Comparison of ENCODE assay signal across 26 mouse cellular contexts in genomic region chr9:80071616-80072015, GRCm38 (mm10). TPM values are rescaled to one million over a fixed set of nuclear protein-coding genes. Genes with fewer than 3 reads are reported as not detected.
DNase-seq lines count a peak whose midpoint lies in the region; ATAC-seq lines count a peak whose summit lies in the region.
"Had no signal": no experiment of that assay in that cellular context is flagged by ENCODE, and none has a peak within 500 bp of the region (broad histone marks: within the 10 kb centered on the region; RNA-seq: fewer than 3 reads in every experiment).

No protein-coding gene starts in this region.

- H3K27ac ChIP-seq in heart, embryonic 12.5 days (ENCODE audit: poor library complexity, severe bottlenecking), result peak overlapping the region; percentile 35; the same call in 1 of the 2 replicates
- H3K27ac ChIP-seq in heart, embryonic 10.5 days, result no peak overlapping the region
- no peak overlapping the region; the same call in 1 of the 2 replicates for H3K27ac ChIP-seq in heart, embryonic 16.5 days (ENCODE audit: low read length)
- H3K27ac ChIP-seq: embryonic facial prominence, embryonic 12.5 days; embryonic facial prominence, embryonic 15.5 days; heart, adult 2 months; hindbrain, embryonic 14.5 days; hindbrain, postnatal 0 days had no signal

- peaks cover 53% of the 10 kb centered on the region for H3K4me1 ChIP-seq in heart, embryonic 12.5 days (replicated peaks)
- peaks cover 23% of the 10 kb centered on the region for H3K4me1 ChIP-seq in heart, embryonic 10.5 days
- H3K4me1 ChIP-seq in heart, embryonic 16.5 days (ENCODE audit: control insufficient read depth, insufficient read depth, low read length), result peaks cover 49% of the 10 kb centered on the region
- H3K4me1 ChIP-seq in megakaryocyte, embryonic 14.5 days, result peaks cover 69% of the 10 kb centered on the region

- 39% methylated on average over 3 of the region's 3 CpGs for WGBS in heart, embryonic 12.5 days
- 53% methylated on average over 3 of the region's 3 CpGs for WGBS in heart, embryonic 10.5 days
- WGBS in heart, embryonic 16.5 days, result 44% methylated on average over 3 of the region's 3 CpGs

- H3K9ac ChIP-seq in heart, embryonic 12.5 days, result no peak overlapping the region
- H3K9ac ChIP-seq in heart, embryonic 16.5 days (ENCODE audit: low read length), result 0 out of 2 replicates have a peak overlapping the region, but pooled peaks have one; percentile 20
- H3K9ac ChIP-seq: embryonic facial prominence, embryonic 12.5 days; embryonic facial prominence, embryonic 15.5 days; heart, embryonic 15.5 days; hindbrain, embryonic 14.5 days had no signal

- H3K27me3 ChIP-seq in heart, embryonic 12.5 days (replicated peaks), result no peaks in the 10 kb centered on the region
- no peaks in the 10 kb centered on the region for H3K27me3 ChIP-seq in heart, embryonic 10.5 days (ENCODE audit: insufficient read depth, poor library complexity, severe bottlenecking)
- H3K27me3 ChIP-seq in heart, embryonic 16.5 days (ENCODE audit: control insufficient read depth, insufficient read depth, low read length), result no peaks in the 10 kb centered on the region
- H3K27me3 ChIP-seq in megakaryocyte, embryonic 14.5 days (replicated peaks), result no peaks in the 10 kb centered on the region
- H3K27me3 ChIP-seq: embryonic facial prominence, embryonic 12.5 days; embryonic facial prominence, embryonic 15.5 days; heart, embryonic 15.5 days had no signal

- H3K36me3 ChIP-seq in heart, embryonic 12.5 days, result no peaks in the 10 kb centered on the region
- H3K36me3 ChIP-seq in heart, embryonic 10.5 days, result no peaks in the 10 kb centered on the region
- no peaks in the 10 kb centered on the region for H3K36me3 ChIP-seq in heart, embryonic 16.5 days (ENCODE audit: control insufficient read depth, insufficient read depth)
- peaks cover 5% of the 10 kb centered on the region for H3K36me3 ChIP-seq in megakaryocyte, embryonic 14.5 days (replicated peaks; ENCODE audit: low read length)
- H3K36me3 ChIP-seq: embryonic facial prominence, embryonic 12.5 days; embryonic facial prominence, embryonic 15.5 days; heart, embryonic 15.5 days had no signal

- H3K9me3 ChIP-seq in heart, embryonic 12.5 days (replicated peaks), result no peaks in the 10 kb centered on the region
- H3K9me3 ChIP-seq in heart, embryonic 10.5 days, result no peaks in the 10 kb centered on the region
- no peaks in the 10 kb centered on the region for H3K9me3 ChIP-seq in heart, embryonic 16.5 days (replicated peaks; ENCODE audit: control insufficient read depth, low read length)
- no peaks in the 10 kb centered on the region for H3K9me3 ChIP-seq in megakaryocyte, embryonic 14.5 days
- H3K9me3 ChIP-seq: embryonic facial prominence, embryonic 12.5 days; embryonic facial prominence, embryonic 15.5 days; heart, embryonic 15.5 days had no signal

- no peak overlapping the region for H3K4me3 ChIP-seq in heart, embryonic 12.5 days
- H3K4me3 ChIP-seq in heart, embryonic 10.5 days, result no peak overlapping the region
- no peak overlapping the region for H3K4me3 ChIP-seq in heart, embryonic 16.5 days (ENCODE audit: low read length)
- H3K4me3 ChIP-seq in megakaryocyte, embryonic 14.5 days (replicated peaks), result peak overlapping the region; percentile 70
- H3K4me3 ChIP-seq: embryonic facial prominence, embryonic 12.5 days; embryonic facial prominence, embryonic 15.5 days; heart, adult 2 months; heart, embryonic 15.5 days had no signal

- intact Hi-C loops in heart, postnatal 10 days (cut with DNase I), result no loop called here

- ATAC-seq in heart, embryonic 12.5 days (ENCODE audit: insufficient number of reproducible peaks, low FRiP score), result no peak
- ATAC-seq in heart, embryonic 16.5 days (replicated peaks; ENCODE audit: extremely low read depth, insufficient read depth, low FRiP score), result no peak
- ATAC-seq in megakaryocyte, adult 5-6 weeks (ENCODE audit: poor library complexity, severe bottlenecking), result no peak
- ATAC-seq: forebrain, embryonic 14.5 days; hindbrain, postnatal 0 days; inflammation-experienced regulatory T-cells, adult 6 months; intestine, embryonic 16.5 days had no signal

- H3K4me2 ChIP-seq in heart, embryonic 12.5 days, result no peak overlapping the region
- H3K4me2 ChIP-seq in heart, embryonic 16.5 days (ENCODE audit: low read depth, low read length), result no peak overlapping the region
- H3K4me2 ChIP-seq: embryonic facial prominence, embryonic 12.5 days; embryonic facial prominence, embryonic 15.5 days; heart, embryonic 15.5 days; hindbrain, embryonic 14.5 days had no signal

- no peak for DNase-seq in heart, embryonic 10.5 days (ENCODE audit: low spot score)
- no peak for DNase-seq in heart, postnatal 10 days
- DNase-seq: adrenal gland, adult 2 months; adrenal gland, postnatal 14 days; B cell, adult 2 months; cerebellum, adult 11 months; cerebellum, adult 2 months; cerebellum, adult 9-11 months; cerebellum, postnatal 25 days; gastrocnemius, postnatal 25 days; heart, adult 2 months; heart, postnatal 36 days; kidney, adult 8-10 months had no signal

RNA-seq across cellular contexts. Expression of gene Senp6, which starts 4.9 kb away (rescaled TPM):
- 46.5 and 55.4 TPM in 2 replicates for polyA plus RNA-seq in heart, embryonic 12.5 days (2016; fragmentation: Nextera tagmentation; extraction: Ambion mirVana)
- 37.0 and 53.1 TPM in 2 replicates for polyA plus RNA-seq in heart, embryonic 10.5 days (2016; fragmentation: Nextera tagmentation; extraction: Ambion mirVana)
- polyA plus RNA-seq in heart, embryonic 16.5 days (2015; fragmentation: Nextera tagmentation; extraction: Ambion mirVana), result 30.4 and 32.0 TPM in 2 replicates
- 10 to 100 TPM; 87.9 to 91.3 TPM for total RNA-seq in heart, postnatal 10 days (2021)
- 5.1 and 71.9 TPM in 2 replicates for polyA plus RNA-seq in megakaryocyte, embryonic 14.5 days (2012; ENCODE audit: insufficient read depth, low replicate concordance)
- total RNA-seq in megakaryocyte, adult 5-6 weeks (2015), result 107 and 112 TPM in 2 replicates
- total RNA-seq in megakaryocyte, adult 5-6 weeks (2017), result 88.1 and 101 TPM in 2 replicates

RNA-seq across cellular contexts. Expression of gene Filip1, which starts 59.0 kb away (rescaled TPM):
- 26.5 and 28.0 TPM in 2 replicates for polyA plus RNA-seq in heart, embryonic 12.5 days (2016; fragmentation: Nextera tagmentation; extraction: Ambion mirVana)
- polyA plus RNA-seq in heart, embryonic 10.5 days (2016; fragmentation: Nextera tagmentation; extraction: Ambion mirVana), result 11.7 and 19.0 TPM in 2 replicates
- 32.1 and 37.9 TPM in 2 replicates for polyA plus RNA-seq in heart, embryonic 16.5 days (2015; fragmentation: Nextera tagmentation; extraction: Ambion mirVana)
- total RNA-seq in heart, postnatal 10 days (2021), result 100 to 1,000 TPM; 129 to 143 TPM
- not detected in 2 replicates for polyA plus RNA-seq in megakaryocyte, embryonic 14.5 days (2012; ENCODE audit: insufficient read depth, low replicate concordance)
- 0.07 TPM in 1 of 2 replicates, not detected in the other for total RNA-seq in megakaryocyte, adult 5-6 weeks (2015)
- total RNA-seq in megakaryocyte, adult 5-6 weeks (2017), result 0.11 and 0.94 TPM in 2 replicates
- total RNA-seq: MEL had no signal

Comparison
In these comparisons a context has a peak if more than half of its experiments do, and no peak if none do; other contexts are left out.
1. RNA of gene Filip1, which starts 59.0 kb away (polyA plus RNA-seq): 32.1 to 37.9 TPM in heart, embryonic 16.5 days, 26.5 to 28.0 TPM in heart, embryonic 12.5 days and 11.7 to 19.0 TPM in heart, embryonic 10.5 days; not detected in megakaryocyte, embryonic 14.5 days; every median in the first group is over 10 times any median in the second.